Mouse (Mus musculus) midbrain, embryonic 11.5 days (tissue): Measurements from ENCODE around the gene Hacl1. TPM values are rescaled to one million over a fixed set of nuclear protein-coding genes. Genes with fewer than 3 reads are reported as not detected.

Experiments used
- ATAC-seq: fragments of 200-750 bp; cut with Nextera tagmentation; 2 replicates; pipeline ENCODE4 v1.8.0; 2017; ENCODE audit warnings: moderate TSS enrichment, moderate library complexity; ENCODE audit not compliant: low FRiP score
- DNase-seq: peaks from one replicate; pipeline ENCODE4 v3.0.0; 2015; ENCODE audit warnings: low spot score; ENCODE audit errors: missing footprints
- H3K27ac ChIP-seq: fragments of 300-500 bp; sonication (generic); 2 replicates; pipeline ENCODE4 v1.5.1; 2014; ENCODE audit warnings: low read depth, low read length
- H3K27me3 ChIP-seq: fragments of 300-500 bp; sonication (generic); 2 replicates; pipeline ENCODE4 v1.6.1; 2014; ENCODE audit warnings: mild to moderate bottlenecking, low read length, moderate library complexity, mixed read lengths; ENCODE audit not compliant: control insufficient read depth, insufficient read depth
- H3K36me3 ChIP-seq: fragments of 300-500 bp; sonication (generic); 2 replicates; pipeline ENCODE4 v1.6.1; 2014; ENCODE audit warnings: mild to moderate bottlenecking, low read length, moderate library complexity, mixed read lengths; ENCODE audit not compliant: control insufficient read depth, insufficient read depth
- H3K4me1 ChIP-seq: fragments of 300-500 bp; sonication (generic); 2 replicates; pipeline ENCODE4 v1.6.1; 2014; ENCODE audit warnings: low read length; ENCODE audit not compliant: control insufficient read depth, insufficient read depth
- H3K4me2 ChIP-seq: fragments of 300-500 bp; sonication (generic); 2 replicates; pipeline ENCODE4 v1.6.1; 2014; ENCODE audit warnings: mild to moderate bottlenecking, moderate library complexity
- H3K4me3 ChIP-seq: fragments of 300-500 bp; sonication (generic); 2 replicates; pipeline ENCODE4 v1.5.1; 2014; ENCODE audit warnings: low read depth, low read length
- H3K9ac ChIP-seq: fragments of 300-500 bp; sonication (generic); 2 replicates; pipeline ENCODE4 v1.6.1; 2014; ENCODE audit warnings: low read length
- H3K9me3 ChIP-seq: fragments of 300-500 bp; sonication (generic); 2 replicates; pipeline ENCODE4 v1.6.1; 2016; ENCODE audit warnings: low read length; ENCODE audit not compliant: control insufficient read depth
- WGBS: fragments of 180-500 bp; shearing (Covaris S2); extraction: QIAGEN DNeasy Blood & Tissue Kit; methylation state at CpG from one replicate; pipeline ENCODE4 v1.1.7; 2014; 5-methylcytosine and 5-hydroxymethylcytosine counted together
- polyA plus RNA-seq: library from polyadenylated mRNA; unstranded; fragments of >200 nt; fragmentation: Nextera tagmentation; extraction: Ambion mirVana; gene quantifications from 2 replicates; pipeline ENCODE4 v1.2.1, GENCODE M21; 2014

Gene Hacl1
- polyA plus RNA-seq, 1 experiment from 2014 or later: 9.6 TPM

DNA sequence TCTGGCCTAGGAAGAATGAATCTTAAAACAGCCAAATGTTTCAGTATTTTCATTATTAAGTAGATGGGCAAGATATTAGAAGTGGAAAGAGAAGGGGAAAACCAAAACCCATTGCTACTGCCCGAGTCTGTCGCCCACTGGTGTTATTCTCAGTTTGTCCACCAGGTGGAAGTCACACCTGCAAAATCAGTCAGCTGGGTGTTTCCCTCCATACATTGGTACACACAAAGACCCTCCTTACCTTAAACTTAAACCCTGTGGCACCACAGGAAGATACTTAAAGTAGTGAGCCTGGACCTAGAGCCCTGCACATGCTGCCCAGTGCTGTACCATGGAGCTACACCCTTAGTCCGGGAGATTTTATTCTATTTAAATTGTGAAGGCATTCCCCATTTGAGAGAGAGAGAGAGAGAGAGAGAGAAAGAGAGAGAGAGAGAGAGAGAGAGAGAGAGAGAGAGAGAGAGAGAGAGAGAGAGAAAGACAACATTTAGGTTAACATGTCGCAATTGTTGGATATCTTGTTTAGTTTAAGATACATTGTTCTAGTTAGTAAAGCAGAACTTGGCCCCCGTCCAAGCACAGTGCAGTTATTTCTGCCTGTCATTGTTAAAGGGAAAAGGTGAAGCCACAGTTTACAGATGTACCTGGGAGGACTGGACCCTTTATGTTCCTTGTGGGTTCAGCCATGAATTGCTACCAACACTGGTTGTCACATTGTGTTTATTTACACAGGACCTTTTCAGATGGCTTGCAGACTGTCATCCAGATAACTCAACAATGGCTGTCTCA, 16.0 kb upstream of the Hacl1 start:
- Histone ChIP-seq H3K36me3 (no peaks in the 10 kb centered on the region; the same call in 1 of the 2 replicates), H3K9me3 (no peaks in the 10 kb centered on the region), H3K9ac (no peak overlapping the region), H3K4me3 (no peak overlapping the region), H3K4me1 (peaks cover 6% of the 10 kb centered on the region; the same call in 1 of the 2 replicates), H3K27me3 (no peaks in the 10 kb centered on the region), H3K27ac (no peak overlapping the region), H3K4me2 (no peak overlapping the region)
- WGBS: 44% methylated on average over 5 of the region's 5 CpGs
- peak; percentile 50; the same call in 1 of the 2 replicates for ATAC-seq
- peak; percentile 94 for DNase-seq

DNA sequence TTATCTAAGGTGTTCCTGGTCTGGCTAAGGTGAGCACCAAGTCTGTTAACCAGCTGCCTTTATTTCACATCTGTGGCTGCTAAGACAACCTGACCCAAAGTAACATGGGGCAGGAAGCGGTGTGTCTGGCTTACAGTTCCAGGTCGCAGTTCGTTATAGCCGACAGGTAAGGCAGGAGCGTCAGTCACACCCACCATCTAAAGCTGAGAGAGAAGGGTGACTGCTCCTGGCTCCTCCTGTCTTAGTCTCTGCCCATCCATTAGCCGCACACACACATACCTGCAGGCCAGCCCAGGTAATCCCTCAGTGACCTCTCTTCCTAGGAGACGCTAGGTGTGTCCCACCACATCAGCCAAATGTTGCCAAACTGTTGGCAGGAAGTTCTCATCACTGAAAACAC, 15.3 kb upstream of the Hacl1 start:
- Histone ChIP-seq H3K4me1 (peaks cover 1% of the 10 kb centered on the region; the same call in 1 of the 2 replicates), H3K36me3 (no peaks in the 10 kb centered on the region; the same call in 1 of the 2 replicates), H3K9me3 (no peaks in the 10 kb centered on the region), H3K27ac (no peak overlapping the region), H3K4me2 (no peak overlapping the region), H3K9ac (no peak overlapping the region), H3K4me3 (no peak overlapping the region), H3K27me3 (no peaks in the 10 kb centered on the region)
- no peak for ATAC-seq
- no peak for DNase-seq
- 87% methylated on average over 7 of the region's 7 CpGs for WGBS

GRCm38 (mm10) chr14:31655406-31655805, 14.3 kb upstream of the Hacl1 start:
- WGBS: 76% methylated on average over 14 of the region's 14 CpGs
- Histone ChIP-seq H3K4me1 (no peaks in the 10 kb centered on the region), H3K4me3 (no peak overlapping the region), H3K9me3 (no peaks in the 10 kb centered on the region), H3K36me3 (no peaks in the 10 kb centered on the region; the same call in 1 of the 2 replicates), H3K4me2 (no peak overlapping the region), H3K27me3 (no peaks in the 10 kb centered on the region), H3K27ac (no peak overlapping the region), H3K9ac (no peak overlapping the region)
- ATAC-seq: no peak
- no peak for DNase-seq

DNA sequence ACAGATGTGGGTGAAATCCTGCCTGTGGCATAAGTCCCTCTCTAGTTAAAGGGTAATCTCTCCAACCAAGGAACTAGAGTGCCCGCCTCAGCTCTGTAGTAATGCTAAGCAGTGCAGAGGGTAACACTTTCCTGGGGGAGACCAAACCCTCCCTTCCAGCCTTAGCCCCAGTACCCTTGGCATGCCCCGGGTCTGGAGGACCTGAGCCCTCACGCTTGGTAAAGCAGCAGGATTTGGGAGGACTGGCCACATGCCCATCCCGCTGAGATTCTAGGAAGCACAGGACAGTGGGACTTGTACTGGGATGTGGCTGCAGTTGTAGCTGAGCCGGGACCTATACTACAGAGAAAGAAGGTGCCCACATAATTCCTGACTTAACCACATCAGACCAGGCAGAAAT, 13.7 kb upstream of the Hacl1 start:
- Histone ChIP-seq H3K4me2 (no peak overlapping the region), H3K36me3 (no peaks in the 10 kb centered on the region; the same call in 1 of the 2 replicates), H3K9ac (no peak overlapping the region), H3K4me1 (no peaks in the 10 kb centered on the region), H3K9me3 (no peaks in the 10 kb centered on the region), H3K4me3 (no peak overlapping the region), H3K27ac (no peak overlapping the region), H3K27me3 (no peaks in the 10 kb centered on the region)
- WGBS: 89% methylated on average over 5 of the region's 5 CpGs
- ATAC-seq: no peak
- DNase-seq: no peak

GRCm38 (mm10) chr14:31653101-31653875, 12.2 kb upstream of the Hacl1 start:
- 86% methylated on average over 14 of the region's 14 CpGs for WGBS
- ATAC-seq: no peak
- H3K36me3 ChIP-seq: no peaks in the 10 kb centered on the region; the same call in 1 of the 2 replicates

GRCm38 (mm10) chr14:31652624-31653023, 11.5 kb upstream of the Hacl1 start:
- DNase-seq (no peak), ATAC-seq (no peak)
- H3K27ac ChIP-seq: no peak overlapping the region
- no peak overlapping the region for H3K9ac ChIP-seq
- H3K27me3 ChIP-seq: no peaks in the 10 kb centered on the region
- no peaks in the 10 kb centered on the region for H3K9me3 ChIP-seq
- H3K36me3 ChIP-seq: no peaks in the 10 kb centered on the region
- no peak overlapping the region for H3K4me3 ChIP-seq
- 93% methylated on average over 1 of the region's 1 CpGs for WGBS
- H3K4me1 ChIP-seq: no peaks in the 10 kb centered on the region
- no peak overlapping the region for H3K4me2 ChIP-seq

More at GRCm38 (mm10) chr14:31653101-31653875, 12.2 kb upstream of the Hacl1 start:
- no peak for DNase-seq
- no peaks in the 10 kb centered on the region for H3K9me3 ChIP-seq
- H3K4me3 ChIP-seq: no peak overlapping the region
- H3K4me1 ChIP-seq: no peaks in the 10 kb centered on the region
- no peak overlapping the region for H3K27ac ChIP-seq
- no peak overlapping the region for H3K4me2 ChIP-seq
- no peaks in the 10 kb centered on the region for H3K27me3 ChIP-seq
- no peak overlapping the region for H3K9ac ChIP-seq

DNA sequence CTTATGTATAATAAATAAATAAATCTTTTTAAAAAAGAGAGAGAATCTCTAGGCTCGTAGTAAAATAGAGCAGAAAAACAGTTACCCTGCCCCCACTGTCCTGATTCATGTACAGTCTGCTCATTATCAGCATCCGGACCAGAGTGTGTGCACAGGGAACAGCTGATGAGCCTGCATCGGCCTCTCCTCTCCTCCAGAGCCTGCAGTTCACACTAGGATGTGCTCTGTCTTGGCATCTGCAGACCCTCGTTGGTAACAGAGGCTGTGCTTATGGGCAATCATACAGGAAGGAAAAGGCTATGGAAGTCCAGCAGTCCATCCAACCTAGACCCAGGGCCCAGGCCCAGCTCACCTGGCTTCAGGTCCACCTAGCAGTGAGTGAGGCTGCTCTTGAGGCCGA, 11.0 kb upstream of the Hacl1 start:
- Histone ChIP-seq H3K4me2 (no peak overlapping the region), H3K9me3 (no peaks in the 10 kb centered on the region), H3K4me3 (no peak overlapping the region), H3K27ac (no peak overlapping the region), H3K9ac (no peak overlapping the region), H3K27me3 (no peaks in the 10 kb centered on the region), H3K4me1 (no peaks in the 10 kb centered on the region), H3K36me3 (no peaks in the 10 kb centered on the region)
- no peak for ATAC-seq
- DNase-seq: no peak
- 70% methylated on average over 5 of the region's 5 CpGs for WGBS

- Histone ChIP-seq H3K36me3 (no peaks in the 10 kb centered on the region), H3K4me3 (no peak overlapping the region), H3K9ac (no peak overlapping the region), H3K9me3 (no peaks in the 10 kb centered on the region), H3K4me1 (no peaks in the 10 kb centered on the region), H3K27ac (no peak overlapping the region), H3K27me3 (no peaks in the 10 kb centered on the region), H3K4me2 (no peak overlapping the region)
- no peak for ATAC-seq
- WGBS: 86% methylated on average over 7 of the region's 7 CpGs
- DNase-seq: no peak
Measured at GRCm38 (mm10) chr14:31651206-31651605, 10.1 kb upstream of the Hacl1 start.

GRCm38 (mm10) chr14:31650347-31650746, 9.3 kb upstream of the Hacl1 start:
- WGBS: over 99% methylated on average over 3 of the region's 3 CpGs
- Histone ChIP-seq H3K27ac (no peak overlapping the region), H3K36me3 (no peaks in the 10 kb centered on the region), H3K4me2 (no peak overlapping the region), H3K9me3 (no peaks in the 10 kb centered on the region), H3K9ac (no peak overlapping the region), H3K27me3 (no peaks in the 10 kb centered on the region), H3K4me1 (no peaks in the 10 kb centered on the region), H3K4me3 (no peak overlapping the region)
- DNase-seq: no peak
- ATAC-seq: no peak
